Mouse (Mus musculus): ENCODE data around the gene Edn3.

DNA sequence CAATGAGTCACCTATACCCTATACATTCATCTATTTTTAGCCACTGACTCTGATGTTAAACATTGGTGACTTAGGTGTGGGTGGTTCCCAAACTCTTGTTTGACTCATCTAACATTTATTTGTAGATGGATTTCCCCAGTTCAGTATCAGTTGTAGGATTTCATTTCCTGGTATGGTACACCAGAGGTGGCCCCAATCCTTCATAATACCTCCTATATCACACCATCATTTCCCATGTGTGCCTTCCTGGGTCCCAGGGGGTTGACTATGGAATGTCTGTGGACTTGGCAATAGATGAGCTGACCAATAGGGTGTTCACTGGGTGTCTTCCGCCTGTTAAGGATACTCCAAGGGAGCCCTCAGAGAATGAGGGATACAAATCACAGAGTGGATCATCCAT is 7.2 kb upstream of the Edn3 start:
- TF ChIP-seq CTCF (IDR thresholded peaks at IDR 0.05; ENCODE audit: borderline replicate concordance, insufficient read depth, low read length), result no peak
- TF ChIP-seq POLR2A (IDR thresholded peaks at IDR 0.05; ENCODE audit: low read depth, low read length), result no peak

Data from embryonic fibroblast, embryonic 13.5 days (primary cell).